In genomic region chr4:140205811-140206231, GRCm38 (mm10) we compare ENCODE assay signal across 9 mouse cellular contexts. TPM values are rescaled to one million over a fixed set of nuclear protein-coding genes. Genes with fewer than 3 reads are reported as not detected.
DNase-seq lines count a peak whose midpoint lies in the region; ATAC-seq and TF ChIP-seq lines count a peak whose summit lies in the region.
"Had no signal": no experiment of that assay in that cellular context is flagged by ENCODE, and none has a peak within 500 bp of the region (broad histone marks: within the 10 kb centered on the region; RNA-seq: fewer than 3 reads in every experiment).

No protein-coding gene starts in this region.

- TF ChIP-seq CTCF in kidney, adult 2 months (conservative IDR thresholded peaks at IDR 0.05; ENCODE audit: insufficient read depth, insufficient read length, low read depth, low read length) = no peak

- ATAC-seq in hindbrain, embryonic 16.5 days = peak; percentile 68
- ATAC-seq in inflammation-experienced regulatory T-cells, adult 6 months = no peak

- WGBS in hindbrain, embryonic 16.5 days = 38% methylated on average over 12 of the region's 12 CpGs
- 55% methylated on average over 12 of the region's 12 CpGs for WGBS in kidney, adult 2 months

- no peak overlapping the region for H3K27ac ChIP-seq in hindbrain, embryonic 16.5 days (ENCODE audit: low read depth, low read length)
- H3K27ac ChIP-seq in kidney, adult 2 months (ENCODE audit: insufficient read depth, low read depth, low read length) = no peak overlapping the region
- H3K27ac ChIP-seq: lung, embryonic 15.5 days had no signal

- H3K4me2 ChIP-seq in hindbrain, embryonic 16.5 days (ENCODE audit: low read length) = no peak overlapping the region
- H3K4me2 ChIP-seq: lung, embryonic 15.5 days had no signal

- peaks cover 11% of the 10 kb centered on the region for H3K4me1 ChIP-seq in hindbrain, embryonic 16.5 days (ENCODE audit: control insufficient read depth, insufficient read depth, low read depth, low read length)
- H3K4me1 ChIP-seq in kidney, adult 2 months (ENCODE audit: control insufficient read depth, insufficient read depth, low read length) = no peaks in the 10 kb centered on the region
- H3K4me1 ChIP-seq: lung, embryonic 15.5 days had no signal

- TF ChIP-seq POLR2A in kidney, adult 2 months (IDR thresholded peaks at IDR 0.05; ENCODE audit: low read depth, low read length) = no peak

- H3K9me3 ChIP-seq in hindbrain, embryonic 16.5 days (ENCODE audit: control insufficient read depth, low read length) = no peaks in the 10 kb centered on the region
- H3K9me3 ChIP-seq: lung, embryonic 15.5 days had no signal

- no peak overlapping the region for H3K9ac ChIP-seq in hindbrain, embryonic 16.5 days (ENCODE audit: low read depth, low read length)
- H3K9ac ChIP-seq: lung, embryonic 15.5 days had no signal

- no peak overlapping the region for H3K4me3 ChIP-seq in hindbrain, embryonic 16.5 days (ENCODE audit: low read length)
- no peak overlapping the region for H3K4me3 ChIP-seq in kidney, adult 2 months (ENCODE audit: insufficient read depth, low read depth, low read length)
- H3K4me3 ChIP-seq: lung, embryonic 15.5 days had no signal

- H3K36me3 ChIP-seq in hindbrain, embryonic 16.5 days (ENCODE audit: control insufficient read depth, insufficient read depth, low read length) = no peaks in the 10 kb centered on the region
- no peaks in the 10 kb centered on the region for H3K36me3 ChIP-seq in kidney, adult 2 months (ENCODE audit: control insufficient read depth, insufficient read depth, low read length)
- H3K36me3 ChIP-seq: lung, embryonic 15.5 days had no signal

- peak; percentile 79 for DNase-seq in Muller cell, postnatal 12 days (ENCODE audit: inconsistent ontology term)
- peak; percentile 56 for DNase-seq in adrenal gland, adult 8-10 months
- peak; percentile 59 to 63 for DNase-seq in frontal cortex, postnatal 36 days (ENCODE audit: low spot score in 2 of 2)
- peak; percentile 52 for DNase-seq in right cerebral cortex, postnatal 25 days
- no peak for DNase-seq in ovary, postnatal 14 days (ENCODE audit: low spot score)
- no peak for DNase-seq in kidney, adult 2 months

- no peaks in the 10 kb centered on the region for H3K27me3 ChIP-seq in hindbrain, embryonic 16.5 days (replicated peaks; ENCODE audit: control insufficient read depth, insufficient read depth, low read length)
- H3K27me3 ChIP-seq in kidney, adult 2 months (replicated peaks; ENCODE audit: control insufficient read depth, insufficient read depth, low read length) = no peaks in the 10 kb centered on the region
- H3K27me3 ChIP-seq: lung, embryonic 15.5 days had no signal

RNA-seq across cellular contexts. Expression of gene Igsf21, which starts 40.8 kb away (rescaled TPM):
- total RNA-seq in adrenal gland, adult 8-10 months (2022) = 1 to 10 TPM in 3 of 4 experiments, under 1 TPM in 1; 0.46 to 1.7 (median 1.2) TPM
- polyA plus RNA-seq in hindbrain, embryonic 16.5 days (2015; fragmentation: Nextera tagmentation; extraction: Ambion mirVana) = 102 and 109 TPM in 2 replicates
- not detected for polyA plus RNA-seq in inflammation-experienced regulatory T-cells, adult 6 months (2017; shearing (Covaris generic))
- polyA plus RNA-seq in kidney, adult 2 months (2012; rRNA removed) = 0.33 and 0.39 TPM in 2 replicates

Comparison
In these comparisons a context has a peak if more than half of its experiments do, and no peak if none do; other contexts are left out.
1. DNase-seq: peak in Muller cell, postnatal 12 days (single experiment), adrenal gland, adult 8-10 months (single experiment), frontal cortex, postnatal 36 days (2 of 2) and right cerebral cortex, postnatal 25 days (single experiment); none in ovary, postnatal 14 days (single experiment) and kidney, adult 2 months (single experiment).
2. RNA of gene Igsf21, which starts 40.8 kb away (polyA plus RNA-seq): 102 to 109 TPM in hindbrain, embryonic 16.5 days; 0.33 to 0.39 TPM in kidney, adult 2 months and not detected in inflammation-experienced regulatory T-cells, adult 6 months; every median in the first group is over 10 times any median in the second.